Mouse (Mus musculus) limb, embryonic 13.5 days (tissue): ENCODE data around the gene Olfr1232. TPM values are rescaled to one million over a fixed set of nuclear protein-coding genes. Genes with fewer than 3 reads are reported as not detected.

Source experiments
- ATAC-seq: fragments of 200-750 bp; cut with Nextera tagmentation; 2 replicates; pipeline ENCODE4 v1.8.0; 2017; ENCODE audit warnings: low read depth, moderate number of reproducible peaks, moderate TSS enrichment; ENCODE audit not compliant: low FRiP score
- H3K27ac ChIP-seq: fragments of 300-500 bp; sonication (generic); 2 replicates; pipeline ENCODE4 v1.5.1; 2015; ENCODE audit warnings: inconsistent platforms, mild to moderate bottlenecking, moderate library complexity
- H3K27me3 ChIP-seq: fragments of 300-500 bp; sonication (generic); 2 replicates; pipeline ENCODE4 v1.6.1; 2015; ENCODE audit warnings: mild to moderate bottlenecking, inconsistent platforms
- H3K36me3 ChIP-seq: fragments of 300-500 bp; sonication (generic); 2 replicates; pipeline ENCODE4 v1.6.1; 2015; ENCODE audit warnings: inconsistent platforms, mild to moderate bottlenecking, moderate library complexity
- H3K4me1 ChIP-seq: fragments of 300-500 bp; sonication (generic); 2 replicates; pipeline ENCODE4 v1.6.1; 2015; ENCODE audit warnings: inconsistent platforms
- H3K4me2 ChIP-seq: fragments of 300-500 bp; sonication (generic); replicated peaks from 2 replicates; pipeline ENCODE4 v1.6.1; 2015; ENCODE audit warnings: inconsistent platforms, mild to moderate bottlenecking, moderate library complexity
- H3K4me3 ChIP-seq: fragments of 300-500 bp; sonication (generic); 2 replicates; pipeline ENCODE4 v1.5.1; 2015; ENCODE audit warnings: moderate library complexity, mild to moderate bottlenecking, inconsistent platforms
- H3K9ac ChIP-seq: fragments of 300-500 bp; sonication (generic); 2 replicates; pipeline ENCODE4 v1.6.1; 2015; ENCODE audit warnings: mild to moderate bottlenecking, inconsistent platforms
- H3K9me3 ChIP-seq: fragments of 300-500 bp; sonication (generic); 2 replicates; pipeline ENCODE4 v1.6.1; 2016; ENCODE audit warnings: inconsistent platforms
- WGBS: fragments of 180-500 bp; shearing (Covaris S2); methylation state at CpG from one replicate; pipeline ENCODE4 v1.1.7; 2015; 5-methylcytosine and 5-hydroxymethylcytosine counted together
- polyA plus RNA-seq: library from polyadenylated mRNA; unstranded; fragments of >200 nt; fragmentation: Nextera tagmentation; extraction: Ambion mirVana; gene quantifications from 2 replicates; pipeline ENCODE4 v1.2.1, GENCODE M21; 2015

Olfr1232 gene
- polyA plus RNA-seq = not detected in 2 replicates

GRCm38 (mm10) chr2:89329575-89329974, at the start of gene Olfr1232:
Gene Olfr1232, minus strand, starts transcription at chr2:89329675.
- H3K36me3 ChIP-seq = no peaks in the 10 kb centered on the region
- H3K27me3 ChIP-seq = no peaks in the 10 kb centered on the region
- no peak within 1 kb of the TSS for H3K4me2 ChIP-seq
- H3K27ac ChIP-seq = no peak within 1 kb of the TSS
- H3K9me3 ChIP-seq = no peaks in the 10 kb centered on the region
- no peak within 1 kb of the TSS for H3K9ac ChIP-seq
- H3K4me1 ChIP-seq = no peaks in the 10 kb centered on the region
- no peak within 1 kb of the TSS for H3K4me3 ChIP-seq
- no peak for ATAC-seq

- no peak for ATAC-seq
- Histone ChIP-seq H3K27ac (no peak within 1 kb of the TSS), H3K9me3 (no peaks in the 10 kb centered on the region), H3K9ac (no peak within 1 kb of the TSS), H3K27me3 (no peaks in the 10 kb centered on the region), H3K4me2 (no peak within 1 kb of the TSS), H3K36me3 (no peaks in the 10 kb centered on the region), H3K4me3 (no peak within 1 kb of the TSS), H3K4me1 (no peaks in the 10 kb centered on the region)
- 87% methylated on average over 4 of the region's 4 CpGs for WGBS
Observed at GRCm38 (mm10) chr2:89364765-89365164, 35.3 kb upstream of the Olfr1232 start, which contains the start of gene Olfr1234. Gene Olfr1234, minus strand, starts transcription at chr2:89364865.

- Histone ChIP-seq H3K9me3 (no peaks in the 10 kb centered on the region), H3K36me3 (no peaks in the 10 kb centered on the region), H3K4me2 (no peak within 1 kb of the TSS), H3K9ac (no peak within 1 kb of the TSS), H3K27ac (no peak within 1 kb of the TSS), H3K27me3 (no peaks in the 10 kb centered on the region), H3K4me3 (no peak within 1 kb of the TSS), H3K4me1 (no peaks in the 10 kb centered on the region)
- no peak for ATAC-seq
Observed at GRCm38 (mm10) chr2:89342298-89342697, 12.8 kb upstream of the Olfr1232 start, which contains the start of gene Olfr1233. Gene Olfr1233, minus strand, starts transcription at chr2:89342398.

GRCm38 (mm10) chr2:89306974-89307373, 22.5 kb downstream of the Olfr1232 start, which contains the start of gene Olfr1231:
Gene Olfr1231, minus strand, starts transcription at chr2:89307074.
- no peaks in the 10 kb centered on the region for H3K9me3 ChIP-seq
- no peaks in the 10 kb centered on the region for H3K4me1 ChIP-seq
- no peaks in the 10 kb centered on the region for H3K36me3 ChIP-seq
- WGBS = 63% methylated on average over 2 of the region's 2 CpGs
- H3K4me3 ChIP-seq = no peak within 1 kb of the TSS
- no peak within 1 kb of the TSS for H3K27ac ChIP-seq
- H3K27me3 ChIP-seq = no peaks in the 10 kb centered on the region
- H3K9ac ChIP-seq = no peak within 1 kb of the TSS
- no peak for ATAC-seq
- no peak within 1 kb of the TSS for H3K4me2 ChIP-seq

- Histone ChIP-seq H3K4me1 (no peaks in the 10 kb centered on the region), H3K9ac (no peak within 1 kb of the TSS), H3K4me2 (no peak within 1 kb of the TSS), H3K4me3 (no peak within 1 kb of the TSS), H3K36me3 (no peaks in the 10 kb centered on the region), H3K9me3 (no peaks in the 10 kb centered on the region), H3K27me3 (no peaks in the 10 kb centered on the region), H3K27ac (no peak within 1 kb of the TSS)
- 90% methylated on average over 1 of the region's 1 CpGs for WGBS
- no peak for ATAC-seq
Observed at GRCm38 (mm10) chr2:89297168-89297567, 32.3 kb downstream of the Olfr1232 start, which contains the start of gene Olfr1230. Gene Olfr1230, minus strand, starts transcription at chr2:89297268.

- Histone ChIP-seq H3K4me2 (no peak within 1 kb of the TSS), H3K9me3 (no peaks in the 10 kb centered on the region), H3K4me3 (no peak within 1 kb of the TSS), H3K4me1 (no peaks in the 10 kb centered on the region), H3K9ac (no peak within 1 kb of the TSS), H3K27ac (no peak within 1 kb of the TSS), H3K36me3 (no peaks in the 10 kb centered on the region), H3K27me3 (no peaks in the 10 kb centered on the region)
- WGBS = 76% methylated on average over 2 of the region's 2 CpGs
- no peak for ATAC-seq
Observed at GRCm38 (mm10) chr2:89287914-89288313, 41.6 kb downstream of the Olfr1232 start, which contains the start of gene Olfr1229. Gene Olfr1229, minus strand, starts transcription at chr2:89288014.

Other genes starting within 250 kb of the Olfr1232 start
- gene Olfr1219, start 246.2 kb downstream of the Olfr1232 start, polyA plus RNA-seq = not detected in 2 replicates
- not detected in 2 replicates for gene Olfr1220, start 222.8 kb downstream of the Olfr1232 start, polyA plus RNA-seq
- not detected in 2 replicates for gene Olfr1221, start 212.4 kb downstream of the Olfr1232 start, polyA plus RNA-seq
- gene Olfr1222, start 196.6 kb downstream of the Olfr1232 start, polyA plus RNA-seq = not detected in 2 replicates
- not detected in 2 replicates for gene Olfr1223, start 178.1 kb downstream of the Olfr1232 start, polyA plus RNA-seq
- gene Olfr1224-ps1, start 165.6 kb downstream of the Olfr1232 start, polyA plus RNA-seq = not detected in 2 replicates
- gene Olfr1225, start 155.0 kb downstream of the Olfr1232 start, polyA plus RNA-seq = not detected in 2 replicates
- not detected in 2 replicates for gene Olfr1226, start 129.6 kb downstream of the Olfr1232 start, polyA plus RNA-seq
- gene Olfr1228, start 75.6 kb downstream of the Olfr1232 start, polyA plus RNA-seq = not detected in 2 replicates
- not detected in 2 replicates for gene Olfr1229, start 41.7 kb downstream of the Olfr1232 start, polyA plus RNA-seq
- gene Olfr1230, start 32.4 kb downstream of the Olfr1232 start, polyA plus RNA-seq = not detected in 2 replicates
- gene Olfr1231, start 22.6 kb downstream of the Olfr1232 start, polyA plus RNA-seq = not detected in 2 replicates
- not detected in 2 replicates for gene Olfr1233, start 12.7 kb upstream of the Olfr1232 start, polyA plus RNA-seq
- gene Olfr1234, start 35.2 kb upstream of the Olfr1232 start, polyA plus RNA-seq = not detected in 2 replicates
- not detected in 2 replicates for gene Olfr1238, start 80.0 kb upstream of the Olfr1232 start, polyA plus RNA-seq
- gene Olfr1239, start 90.7 kb upstream of the Olfr1232 start, polyA plus RNA-seq = not detected in 2 replicates
- not detected in 2 replicates for gene Olfr1240, start 113.3 kb upstream of the Olfr1232 start, polyA plus RNA-seq
- not detected in 2 replicates for gene Olfr1241, start 157.5 kb upstream of the Olfr1232 start, polyA plus RNA-seq
- not detected in 2 replicates for gene Olfr1242, start 168.7 kb upstream of the Olfr1232 start, polyA plus RNA-seq
- gene Olfr1243, start 201.8 kb upstream of the Olfr1232 start, polyA plus RNA-seq = not detected in 2 replicates
- gene Olfr1245, start 248.8 kb upstream of the Olfr1232 start, polyA plus RNA-seq = not detected in 2 replicates